Mouse (Mus musculus) hindbrain, embryonic 11.5 days (tissue): ENCODE measurements around the gene Tuba1b. TPM values are rescaled to one million over a fixed set of nuclear protein-coding genes. Genes with fewer than 3 reads are reported as not detected.
"Not testable (repeated sequence)": the region's sequence is repeated elsewhere in the genome, so short reads cannot be mapped to it uniquely, and the experiment has no call there.

ENCODE experiments used
- ATAC-seq: fragments of 200-750 bp; cut with Nextera tagmentation; 2 replicates; pipeline ENCODE4 v1.8.0; 2017; ENCODE audit warnings: mild to moderate bottlenecking, moderate TSS enrichment, moderate library complexity; ENCODE audit not compliant: low FRiP score
- DNase-seq: peaks from one replicate; pipeline ENCODE4 v3.0.0-alpha.2; 2015; ENCODE audit warnings: low spot score
- H3K27ac ChIP-seq: fragments of 300-500 bp; sonication (generic); 2 replicates; pipeline ENCODE4 v1.5.1; 2014; ENCODE audit warnings: mild to moderate bottlenecking, low read depth, low read length
- H3K27me3 ChIP-seq: fragments of 300-500 bp; sonication (generic); 2 replicates; pipeline ENCODE4 v1.6.1; 2014; ENCODE audit warnings: mild to moderate bottlenecking, low read length, moderate library complexity, mixed read lengths; ENCODE audit not compliant: control insufficient read depth, insufficient read depth
- H3K36me3 ChIP-seq: fragments of 300-500 bp; sonication (generic); 2 replicates; pipeline ENCODE4 v1.6.1; 2014; ENCODE audit warnings: mild to moderate bottlenecking, low read length, moderate library complexity, mixed read lengths; ENCODE audit not compliant: control insufficient read depth, insufficient read depth
- H3K4me1 ChIP-seq: fragments of 300-500 bp; sonication (generic); replicated peaks from 2 replicates; pipeline ENCODE4 v1.6.1; 2014; ENCODE audit warnings: low read length, mixed read lengths; ENCODE audit not compliant: control insufficient read depth, insufficient read depth
- H3K4me2 ChIP-seq: fragments of 300-500 bp; sonication (generic); replicated peaks from 2 replicates; pipeline ENCODE4 v1.6.1; 2014; ENCODE audit warnings: mild to moderate bottlenecking, low read depth, low read length
- H3K4me3 ChIP-seq: fragments of 300-500 bp; sonication (generic); 2 replicates; pipeline ENCODE4 v1.5.1; 2014; ENCODE audit warnings: low read depth, low read length
- H3K9ac ChIP-seq: fragments of 300-500 bp; sonication (generic); 2 replicates; pipeline ENCODE4 v1.6.1; 2014; ENCODE audit warnings: low read depth, low read length
- H3K9me3 ChIP-seq: fragments of 300-500 bp; sonication (generic); 2 replicates; pipeline ENCODE4 v1.6.1; 2016; ENCODE audit warnings: low read length; ENCODE audit not compliant: control insufficient read depth
- WGBS: fragments of 180-500 bp; shearing (Covaris S2); extraction: QIAGEN DNeasy Blood & Tissue Kit; methylation state at CpG from one replicate; pipeline ENCODE4 v1.1.7; 2014; 5-methylcytosine and 5-hydroxymethylcytosine counted together
- polyA plus RNA-seq: library from polyadenylated mRNA; unstranded; fragments of >200 nt; fragmentation: Nextera tagmentation; extraction: Ambion mirVana; gene quantifications from 2 replicates; pipeline ENCODE4 v1.2.1, GENCODE M21; 2014

The Tuba1b gene
- polyA plus RNA-seq, 1 experiment from 2014 or later = 1,792 TPM

DNA sequence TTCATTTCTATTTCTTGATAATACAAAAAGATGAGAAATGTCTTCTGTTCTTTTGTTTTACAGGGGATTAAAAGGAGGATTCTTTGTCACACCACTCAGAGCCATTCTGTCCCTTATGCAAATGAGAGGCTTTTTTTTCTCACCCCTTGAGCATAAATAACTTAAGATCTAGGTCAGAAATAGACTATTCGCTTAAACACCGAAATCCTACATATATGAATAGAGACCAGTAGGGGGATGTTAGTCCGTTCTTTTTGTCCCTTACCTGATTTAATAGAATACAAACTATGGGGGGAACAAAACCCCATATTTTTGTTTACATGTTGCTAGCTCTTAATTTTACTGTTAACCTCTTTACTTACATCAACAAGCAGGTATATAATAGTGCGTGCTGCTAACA, 21.6 kb upstream of the Tuba1b start:
- Histone ChIP-seq H3K36me3 (no peaks in the 10 kb centered on the region), H3K9ac (no peak overlapping the region), H3K4me1 (no peaks in the 10 kb centered on the region; the same call in 1 of the 2 replicates), H3K9me3 (no peaks in the 10 kb centered on the region), H3K4me3 (no peak overlapping the region), H3K27me3 (no peaks in the 10 kb centered on the region), H3K4me2 (no peak overlapping the region), H3K27ac (peak overlapping the region; percentile 98)
- no peak for ATAC-seq
- no peak for DNase-seq
- WGBS = 88% methylated on average over 4 of the region's 4 CpGs

DNA sequence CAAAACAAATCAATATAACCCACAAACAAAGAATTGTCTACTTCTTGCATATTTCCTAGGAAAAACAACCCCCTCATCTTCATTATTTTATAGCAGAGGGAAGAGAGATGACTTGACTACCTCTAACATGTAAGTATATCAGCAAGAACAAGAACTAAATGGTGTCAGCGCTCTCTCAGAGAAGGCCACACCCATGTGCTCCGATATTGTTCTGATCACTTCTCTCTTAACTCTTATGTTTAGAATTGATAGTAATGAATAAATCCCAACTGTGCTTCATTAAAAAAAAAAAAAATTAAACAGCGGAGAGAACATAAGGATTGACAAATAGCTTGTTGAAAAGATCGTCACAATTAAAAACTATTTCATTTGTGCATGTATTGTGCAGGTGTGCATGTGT, 21.0 kb upstream of the Tuba1b start:
- peak overlapping the region; percentile 98 for H3K27ac ChIP-seq
- ATAC-seq (no peak), DNase-seq (no peak)
- H3K36me3 ChIP-seq = no peaks in the 10 kb centered on the region
- WGBS = 70% methylated on average over 4 of the region's 4 CpGs
- peak overlapping the region; percentile 72 for H3K4me3 ChIP-seq
- no peaks in the 10 kb centered on the region for H3K27me3 ChIP-seq
- H3K4me2 ChIP-seq = peak overlapping the region; percentile 73
- H3K9me3 ChIP-seq = no peaks in the 10 kb centered on the region
- H3K4me1 ChIP-seq = no peaks in the 10 kb centered on the region; the same call in 1 of the 2 replicates
- H3K9ac ChIP-seq = peak overlapping the region; percentile 81

DNA sequence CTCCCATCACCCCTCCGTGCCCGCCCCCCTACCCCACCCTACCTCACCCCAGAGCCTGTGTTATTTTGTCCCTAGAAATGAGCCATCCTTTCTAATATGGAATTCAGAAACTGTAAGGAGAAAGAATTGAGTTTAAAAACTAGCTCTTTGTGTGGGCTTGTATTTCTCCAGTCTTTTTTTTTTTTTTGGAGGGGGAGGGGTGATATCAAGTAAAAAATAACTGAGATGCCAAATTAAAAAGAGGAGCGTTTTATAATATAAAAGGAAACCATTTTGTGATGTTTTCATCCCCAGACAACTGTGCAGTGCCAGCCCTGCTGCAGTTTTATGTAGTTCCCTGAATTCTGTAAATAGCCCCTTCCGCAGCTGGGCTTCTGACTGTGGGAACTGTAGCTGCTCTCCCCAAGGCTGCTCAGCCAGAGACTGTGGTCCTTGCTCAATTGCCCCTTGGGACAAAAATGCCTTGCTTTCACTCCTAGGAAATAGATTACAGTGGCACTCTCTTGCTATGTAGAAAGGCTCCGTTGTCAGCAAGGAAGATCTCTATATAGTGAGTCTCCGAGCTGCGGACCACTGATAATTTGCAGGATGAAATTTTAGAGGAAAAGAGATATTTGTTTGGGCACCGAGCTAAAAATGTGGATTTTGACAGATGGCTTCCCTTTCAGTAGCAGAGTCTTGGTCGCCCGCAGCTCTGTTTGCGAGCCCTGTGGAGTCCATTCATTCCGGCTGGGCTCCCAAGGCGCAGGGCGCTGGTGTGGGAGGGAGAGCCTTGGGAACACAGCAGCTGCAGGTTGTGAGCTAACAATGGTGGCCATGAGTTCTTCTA, 20.3 kb upstream of the Tuba1b start:
- peak overlapping the region; percentile 72 for H3K4me3 ChIP-seq
- peak overlapping the region; percentile 98 for H3K27ac ChIP-seq
- H3K4me1 ChIP-seq = no peaks in the 10 kb centered on the region; the same call in 1 of the 2 replicates
- H3K9me3 ChIP-seq = no peaks in the 10 kb centered on the region
- WGBS = 12% methylated on average over 14 of the region's 14 CpGs
- H3K27me3 ChIP-seq = no peaks in the 10 kb centered on the region
- H3K36me3 ChIP-seq = no peaks in the 10 kb centered on the region
- peak; percentile 77 for DNase-seq
- peak overlapping the region; percentile 81 for H3K9ac ChIP-seq
- H3K4me2 ChIP-seq = peak overlapping the region; percentile 73
- ATAC-seq = peak; percentile 46

DNA sequence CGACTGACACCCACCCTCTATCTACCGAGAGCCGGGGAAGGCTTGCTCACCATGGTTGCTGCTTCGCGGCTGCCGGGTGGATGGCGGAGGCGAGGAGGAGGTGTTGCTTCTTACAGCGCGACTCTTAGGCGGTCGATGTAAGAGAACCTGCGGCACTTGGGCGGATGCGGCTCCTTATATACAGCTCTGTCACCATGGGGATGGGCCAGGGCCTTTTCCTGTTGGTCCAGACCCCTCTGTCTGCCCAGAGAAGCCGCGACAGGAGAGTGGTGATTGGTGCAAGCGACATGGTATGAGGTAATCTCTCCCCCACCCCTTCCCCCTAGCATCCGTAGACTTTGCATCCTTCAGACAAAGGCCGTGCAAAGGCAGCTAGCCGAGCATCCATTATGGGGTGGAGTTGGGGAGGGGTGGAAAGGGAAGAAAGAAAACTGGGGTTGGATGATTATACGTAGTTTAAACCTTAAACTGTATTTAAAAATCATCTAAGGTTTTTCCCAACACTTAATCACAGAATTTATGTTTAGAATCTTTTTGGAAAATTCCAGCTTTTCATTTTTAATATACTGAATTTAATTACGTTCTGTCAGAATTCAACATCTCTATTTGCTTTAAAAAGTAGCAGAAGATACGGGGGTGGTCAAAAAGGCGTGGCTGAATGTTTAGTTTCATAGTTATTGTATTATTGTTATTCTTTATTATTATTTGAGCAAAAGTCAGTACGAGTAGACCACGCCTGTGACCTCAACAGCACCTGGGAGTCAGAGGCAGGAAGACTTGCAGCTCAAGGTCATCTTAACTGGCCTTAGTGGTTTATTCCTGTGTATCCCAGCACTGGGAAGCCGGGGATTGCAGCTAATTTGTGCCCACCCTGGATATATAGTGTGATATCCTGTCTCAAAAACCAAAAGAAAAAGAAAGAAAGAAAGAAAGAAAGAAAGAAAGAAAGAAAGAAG, 19.3 kb upstream of the Tuba1b start, which contains the start of the genes Gm49450 and Tuba1a:
Gene Gm49450, minus strand, starts transcription at position 151 of the 956 bp plus-strand sequence.
Gene Tuba1a, minus strand, starts transcription at position 303 of the 956 bp plus-strand sequence.
- ATAC-seq = peak; percentile 97

DNA sequence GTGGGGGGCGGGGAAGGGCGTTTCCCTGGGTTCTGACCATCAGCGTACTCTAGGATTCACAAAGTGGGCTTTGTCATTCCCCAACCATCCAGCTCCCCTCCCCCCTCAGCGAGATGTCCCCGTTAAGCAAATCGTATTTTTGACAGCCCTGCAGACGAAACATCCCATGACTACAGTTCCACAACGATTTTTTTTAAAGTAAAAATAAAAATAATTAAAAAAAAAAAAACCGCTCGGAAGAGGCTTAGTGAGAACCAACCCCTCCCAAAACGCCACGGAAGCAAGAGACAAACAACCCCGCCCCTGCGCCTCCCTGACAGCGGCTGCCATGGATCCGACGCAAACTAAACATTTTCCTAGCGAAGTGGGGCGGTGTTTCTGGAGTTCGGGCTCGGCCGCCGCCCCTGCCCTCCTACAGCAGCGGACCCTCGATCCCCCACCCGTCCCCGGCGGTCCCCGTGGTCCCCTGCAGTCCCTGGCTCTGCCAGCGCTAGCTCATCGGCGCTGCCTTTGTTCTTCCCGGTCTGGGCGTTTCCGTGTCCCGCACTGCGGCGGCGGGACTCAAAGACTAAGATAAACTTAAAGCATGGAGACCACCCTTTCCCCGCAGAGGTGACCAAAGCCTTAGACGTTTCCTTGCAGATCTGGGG, 18.5 kb upstream of the Tuba1b start:
- Histone ChIP-seq H3K4me3 (peak overlapping the region; percentile 72), H3K36me3 (no peaks in the 10 kb centered on the region), H3K9ac (peak overlapping the region; percentile 97), H3K4me2 (0 out of 2 replicates have a peak overlapping the region, but pooled peaks have one; percentile 15), H3K4me1 (no peaks in the 10 kb centered on the region; the same call in 1 of the 2 replicates), H3K27ac (peak overlapping the region; percentile 98), H3K27me3 (no peaks in the 10 kb centered on the region), H3K9me3 (no peaks in the 10 kb centered on the region)
- ATAC-seq (peak; percentile 63), DNase-seq (peak; percentile 83)
- WGBS = under 1% methylated on average over 39 of the region's 41 CpGs

More for the DNA sequence above, 19.3 kb upstream of the Tuba1b start, which contains the start of the genes Gm49450 and Tuba1a:
- Histone ChIP-seq H3K4me2 (peak within 1 kb of the TSS; percentile 73), H3K4me3 (peak within 1 kb of the TSS; percentile 72), H3K27me3 (no peaks in the 10 kb centered on the region), H3K27ac (peak within 1 kb of the TSS; percentile 98), H3K9me3 (no peaks in the 10 kb centered on the region), H3K9ac (peak within 1 kb of the TSS; percentile 97), H3K36me3 (no peaks in the 10 kb centered on the region), H3K4me1 (no peaks in the 10 kb centered on the region; the same call in 1 of the 2 replicates)
- DNase-seq = peak; percentile 98
- WGBS = 3% methylated on average over 28 of the region's 28 CpGs

DNA sequence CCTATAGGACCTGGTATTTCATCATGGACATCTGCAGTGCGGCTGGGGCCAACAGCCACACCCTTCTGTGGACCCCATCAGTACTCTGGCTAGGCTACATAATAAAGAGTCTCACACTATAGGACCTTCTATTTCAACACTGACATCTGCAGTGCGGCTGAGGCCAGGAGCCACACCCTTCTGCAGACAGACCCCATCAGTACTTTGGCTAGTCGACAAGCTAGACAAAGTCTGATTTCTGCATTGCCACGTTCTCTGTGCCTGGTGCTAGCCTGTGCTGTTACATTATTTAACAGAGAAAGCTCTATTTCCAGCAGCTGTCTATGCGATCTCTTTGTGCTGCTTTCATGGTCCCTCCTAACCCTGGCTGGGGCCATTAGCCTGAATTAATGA, 17.7 kb upstream of the Tuba1b start:
- Histone ChIP-seq H3K9ac (peak overlapping the region; percentile 97), H3K9me3 (no peaks in the 10 kb centered on the region), H3K27me3 (no peaks in the 10 kb centered on the region), H3K36me3 (no peaks in the 10 kb centered on the region), H3K4me1 (no peaks in the 10 kb centered on the region; the same call in 1 of the 2 replicates), H3K27ac (peak overlapping the region; percentile 98), H3K4me3 (peak overlapping the region; percentile 72), H3K4me2 (peak overlapping the region; percentile 62)
- peak; percentile 67 for DNase-seq
- peak; percentile 9; the same call in 1 of the 2 replicates for ATAC-seq
- 7% methylated on average over 5 of the region's 5 CpGs for WGBS

DNA sequence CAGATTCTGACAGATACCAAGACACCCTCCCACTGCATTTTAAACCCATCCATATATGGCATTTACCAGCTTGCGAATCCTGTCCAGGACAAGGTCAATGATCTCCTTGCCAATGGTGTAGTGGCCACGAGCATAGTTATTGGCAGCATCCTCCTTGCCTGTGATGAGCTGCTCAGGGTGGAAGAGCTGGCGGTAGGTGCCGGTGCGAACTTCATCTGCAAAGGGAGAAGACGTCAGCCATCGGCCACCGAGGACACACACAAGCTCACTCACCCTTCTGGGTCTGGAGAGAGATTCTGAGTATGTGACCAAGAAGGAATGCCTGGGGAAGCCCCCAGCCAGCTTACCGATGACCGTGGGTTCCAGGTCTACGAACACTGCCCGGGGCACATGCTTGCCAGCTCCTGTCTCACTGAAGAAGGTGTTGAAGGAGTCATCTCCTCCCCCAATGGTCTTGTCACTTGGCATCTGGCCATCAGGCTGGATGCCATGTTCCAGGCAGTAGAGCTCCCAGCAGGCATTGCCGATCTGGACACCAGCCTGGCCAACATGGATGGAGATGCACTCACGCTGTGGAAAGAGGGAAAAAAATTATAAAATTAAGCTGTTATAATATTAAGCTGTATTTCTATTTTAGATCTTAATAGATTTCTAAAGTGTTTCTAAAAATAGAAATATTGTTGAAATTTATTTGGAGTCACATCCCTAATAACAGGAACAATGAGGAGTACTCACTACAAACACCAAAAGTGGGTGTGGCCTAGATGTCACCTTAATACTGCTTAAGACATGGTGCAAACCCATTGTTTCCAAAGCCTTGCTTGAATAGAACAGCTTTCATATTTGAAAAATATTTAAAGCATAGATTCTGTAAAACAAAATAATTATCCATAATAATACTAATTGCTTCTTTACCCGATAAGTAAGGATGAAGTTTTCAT, 17.0 kb upstream of the Tuba1b start:
- not testable (repeated sequence) for H3K9me3 ChIP-seq, ATAC-seq, H3K4me1 ChIP-seq, H3K27me3 ChIP-seq, H3K36me3 ChIP-seq
- DNase-seq = peak; percentile 27
- H3K4me2 ChIP-seq = peak overlapping the region; percentile 62
- H3K9ac ChIP-seq = peak overlapping the region; percentile 97
- peak overlapping the region; percentile 98 for H3K27ac ChIP-seq
- WGBS = 90% methylated on average over 11 of the region's 15 CpGs
- peak overlapping the region; percentile 72 for H3K4me3 ChIP-seq
